Mouse (Mus musculus) megakaryocyte, embryonic 14.5 days (primary cell): ENCODE measurements around the gene Dennd1a.

ENCODE experiments used
- FLI1 ChIP-seq: IDR thresholded peaks from 2 replicates; pipeline ENCODE4 v1.6.1; 2012; ENCODE audit warnings: low read length, inconsistent platforms, mixed read lengths
- GATA1 ChIP-seq: IDR thresholded peaks from 3 replicates; pipeline ENCODE4 v1.6.1; 2012; ENCODE audit warnings: mixed read lengths, low read length, inconsistent platforms, borderline replicate concordance

- TF ChIP-seq GATA1 (no peak), FLI1 (no peak)
Observed at GRCm38 (mm10) chr2:37853878-37854435, 433.2 kb downstream of the Dennd1a start.
